Mouse (Mus musculus): ENCODE results near the gene Anxa4.

The Anxa4 gene

GRCm38 (mm10) chr6:86793021-86793815 is at the start of gene Anxa4:
Gene Anxa4, minus strand, starts transcription at chr6:86793584.
- DNase-seq (ENCODE audit: low spot score): peak; percentile 88

GRCm38 (mm10) chr6:86841949-86842348 is 48.6 kb upstream of the Anxa4 start:
- DNase-seq (ENCODE audit: low spot score): peak; percentile 47

- DNase-seq (ENCODE audit: low spot score): no peak
Observed at GRCm38 (mm10) chr6:86839089-86839488, 45.7 kb upstream of the Anxa4 start.

- DNase-seq (ENCODE audit: low spot score): peak; percentile 89
Observed at GRCm38 (mm10) chr6:86832802-86833502, 39.6 kb upstream of the Anxa4 start.

GRCm38 (mm10) chr6:86830738-86831500 is 37.5 kb upstream of the Anxa4 start:
- DNase-seq (ENCODE audit: low spot score): peak; percentile 83

GRCm38 (mm10) chr6:86829768-86830167 is 36.4 kb upstream of the Anxa4 start:
- DNase-seq (ENCODE audit: low spot score): no peak

- DNase-seq (ENCODE audit: low spot score): no peak
Observed at GRCm38 (mm10) chr6:86827432-86827831, 34.0 kb upstream of the Anxa4 start.

GRCm38 (mm10) chr6:86824401-86824800 is 31.0 kb upstream of the Anxa4 start:
- no peak for DNase-seq (ENCODE audit: low spot score)

GRCm38 (mm10) chr6:86823824-86824223 is 30.4 kb upstream of the Anxa4 start:
- DNase-seq (ENCODE audit: low spot score): peak; percentile 80

GRCm38 (mm10) chr6:86823051-86823431 is 29.7 kb upstream of the Anxa4 start:
- DNase-seq (ENCODE audit: low spot score): no peak

GRCm38 (mm10) chr6:86822285-86823050 is 29.1 kb upstream of the Anxa4 start:
- DNase-seq (ENCODE audit: low spot score): peak; percentile 50

- no peak for DNase-seq (ENCODE audit: low spot score)
Observed at GRCm38 (mm10) chr6:86820690-86821089, 27.3 kb upstream of the Anxa4 start.

GRCm38 (mm10) chr6:86819926-86820325 is 26.5 kb upstream of the Anxa4 start:
- DNase-seq (ENCODE audit: low spot score): no peak

GRCm38 (mm10) chr6:86818914-86819313 is 25.5 kb upstream of the Anxa4 start:
- DNase-seq (ENCODE audit: low spot score): no peak

GRCm38 (mm10) chr6:86816586-86816985 is 23.2 kb upstream of the Anxa4 start:
- peak; percentile 54 for DNase-seq (ENCODE audit: low spot score)

GRCm38 (mm10) chr6:86815436-86815835 is 22.1 kb upstream of the Anxa4 start:
- DNase-seq (ENCODE audit: low spot score): no peak

GRCm38 (mm10) chr6:86814926-86815325 is 21.5 kb upstream of the Anxa4 start:
- DNase-seq (ENCODE audit: low spot score): no peak

- peak; percentile 59 for DNase-seq (ENCODE audit: low spot score)
Observed at GRCm38 (mm10) chr6:86813341-86813740, 20.0 kb upstream of the Anxa4 start.

GRCm38 (mm10) chr6:86812919-86813318 is 19.5 kb upstream of the Anxa4 start:
- no peak for DNase-seq (ENCODE audit: low spot score)

- DNase-seq (ENCODE audit: low spot score): peak; percentile 75
Observed at GRCm38 (mm10) chr6:86806455-86807086, 13.2 kb upstream of the Anxa4 start.

- no peak for DNase-seq (ENCODE audit: low spot score)
Observed at GRCm38 (mm10) chr6:86804646-86805045, 11.3 kb upstream of the Anxa4 start.

Data from lung, postnatal 25 days (tissue).